Mouse (Mus musculus) intestine, embryonic 14.5 days (tissue): Measurements from ENCODE around the gene Akap5. TPM values are rescaled to one million over a fixed set of nuclear protein-coding genes. Genes with fewer than 3 reads are reported as not detected.

Experiments
- ATAC-seq: fragments of 200-750 bp; cut with Nextera tagmentation; replicated peaks from 2 replicates; pipeline ENCODE4 v1.8.0; 2017; ENCODE audit warnings: low read depth, moderate number of reproducible peaks, moderate TSS enrichment, moderate library complexity; ENCODE audit not compliant: low FRiP score, low TSS enrichment
- DNase-seq: peaks from one replicate; pipeline ENCODE4 v3.0.0-alpha.2; 2018; ENCODE audit warnings: low spot score
- H3K27ac ChIP-seq: fragments of 300-500 bp; sonication (generic); 2 replicates; pipeline ENCODE4 v1.5.1; 2014; ENCODE audit warnings: low read depth, mild to moderate bottlenecking, control low read depth
- H3K27me3 ChIP-seq: fragments of 300-500 bp; sonication (generic); replicated peaks from 2 replicates; pipeline ENCODE4 v1.6.1; 2014; ENCODE audit warnings: low read length, control low read depth; ENCODE audit not compliant: control insufficient read depth, insufficient read depth
- H3K36me3 ChIP-seq: fragments of 300-500 bp; sonication (generic); 2 replicates; pipeline ENCODE4 v1.6.1; 2014; ENCODE audit warnings: low read length, control low read depth; ENCODE audit not compliant: control insufficient read depth, insufficient read depth
- H3K4me1 ChIP-seq: fragments of 300-500 bp; sonication (generic); replicated peaks from 2 replicates; pipeline ENCODE4 v1.6.1; 2014; ENCODE audit warnings: low read length, control low read depth, mixed read lengths; ENCODE audit not compliant: control insufficient read depth, insufficient read depth
- H3K4me2 ChIP-seq: fragments of 300-500 bp; sonication (generic); 2 replicates; pipeline ENCODE4 v1.6.1; 2014; ENCODE audit warnings: low read length
- H3K4me3 ChIP-seq: fragments of 300-500 bp; sonication (generic); 2 replicates; pipeline ENCODE4 v1.5.1; 2014; ENCODE audit warnings: low read depth, low read length, control low read depth, mixed read lengths
- H3K9ac ChIP-seq: fragments of 300-500 bp; sonication (generic); 2 replicates; pipeline ENCODE4 v1.6.1; 2014; ENCODE audit warnings: mild to moderate bottlenecking, low read length
- H3K9me3 ChIP-seq: fragments of 300-500 bp; sonication (generic); 2 replicates; pipeline ENCODE4 v1.6.1; 2016; ENCODE audit warnings: low read length, control low read depth; ENCODE audit not compliant: control insufficient read depth
- WGBS: fragments of 180-500 bp; shearing (Covaris S2); extraction: QIAGEN DNeasy Blood & Tissue Kit; methylation state at CpG from one replicate; pipeline ENCODE4 v1.1.7; 2014; 5-methylcytosine and 5-hydroxymethylcytosine counted together
- polyA plus RNA-seq: library from polyadenylated mRNA; unstranded; fragments of >200 nt; fragmentation: Nextera tagmentation; extraction: Ambion mirVana; gene quantifications from 2 replicates; pipeline ENCODE4 v1.2.1, GENCODE M21; 2014

Akap5 gene
- polyA plus RNA-seq, 1 experiment from 2014 or later: 4.2 TPM

- WGBS: 18% methylated on average over 9 of the region's 9 CpGs
- H3K4me1 ChIP-seq: peaks cover 3% of the 10 kb centered on the region; the same call in 1 of the 2 replicates
- no peak overlapping the region for H3K4me3 ChIP-seq
- no peak for ATAC-seq
- peaks cover 48% of the 10 kb centered on the region for H3K36me3 ChIP-seq
- H3K9ac ChIP-seq: no peak overlapping the region
- no peaks in the 10 kb centered on the region for H3K27me3 ChIP-seq
- H3K27ac ChIP-seq: peak overlapping the region; percentile 24
- no peaks in the 10 kb centered on the region for H3K9me3 ChIP-seq
- no peak for DNase-seq
- H3K4me2 ChIP-seq: no peak overlapping the region
Measured at GRCm38 (mm10) chr12:76318282-76319212, 6.1 kb upstream of the Akap5 start.

DNA sequence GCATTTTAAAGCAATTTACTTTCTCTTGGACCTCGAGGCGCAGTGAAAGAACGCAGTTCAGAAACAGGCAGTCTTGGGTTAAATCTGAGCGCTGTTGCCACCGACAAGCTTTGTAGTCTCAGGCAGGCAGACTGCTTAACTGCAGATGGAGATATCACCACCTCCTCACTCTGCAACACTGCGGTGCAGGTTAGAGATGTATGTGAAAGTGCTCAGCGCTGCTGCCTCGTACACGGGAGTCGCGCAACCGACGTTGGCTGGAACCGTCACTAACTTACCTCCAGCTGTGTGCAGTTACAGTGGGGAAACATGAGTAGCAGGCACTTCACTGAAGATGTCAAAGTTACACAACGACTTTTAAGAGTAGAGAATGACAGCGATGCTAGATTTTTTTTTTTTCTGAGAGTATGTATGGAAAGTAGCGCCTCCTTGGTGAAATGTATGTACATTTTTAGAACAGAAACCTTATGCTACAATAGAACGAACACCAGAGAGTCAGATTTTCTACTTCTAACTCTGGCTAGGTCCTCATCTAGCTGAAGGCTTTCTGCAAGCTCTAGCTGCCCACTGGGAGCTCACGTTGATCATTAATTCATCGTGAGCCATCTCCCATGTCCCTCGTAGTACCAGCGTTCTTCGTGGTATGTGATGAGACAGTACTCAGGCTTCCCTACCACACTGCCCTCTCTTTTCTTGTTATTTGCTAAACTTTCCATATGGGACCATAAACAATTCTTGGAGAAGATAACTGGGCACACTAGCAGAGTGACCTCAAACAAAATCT, 1.9 kb downstream of the Akap5 start:
- Histone ChIP-seq H3K4me1 (no peaks in the 10 kb centered on the region; the same call in 1 of the 2 replicates), H3K9ac (no peak overlapping the region), H3K4me2 (no peak overlapping the region), H3K27ac (no peak overlapping the region), H3K4me3 (no peak overlapping the region), H3K36me3 (no peaks in the 10 kb centered on the region), H3K27me3 (no peaks in the 10 kb centered on the region), H3K9me3 (no peaks in the 10 kb centered on the region)
- WGBS: 92% methylated on average over 23 of the region's 23 CpGs
- no peak for ATAC-seq
- no peak for DNase-seq

GRCm38 (mm10) chr12:76328567-76329354, 4.1 kb downstream of the Akap5 start:
- Histone ChIP-seq H3K27me3 (no peaks in the 10 kb centered on the region), H3K9ac (no peak overlapping the region), H3K4me1 (no peaks in the 10 kb centered on the region; the same call in 1 of the 2 replicates), H3K27ac (no peak overlapping the region), H3K9me3 (no peaks in the 10 kb centered on the region), H3K4me2 (no peak overlapping the region), H3K4me3 (no peak overlapping the region), H3K36me3 (no peaks in the 10 kb centered on the region)
- DNase-seq: no peak
- 88% methylated on average over 6 of the region's 6 CpGs for WGBS
- ATAC-seq: no peak

DNA sequence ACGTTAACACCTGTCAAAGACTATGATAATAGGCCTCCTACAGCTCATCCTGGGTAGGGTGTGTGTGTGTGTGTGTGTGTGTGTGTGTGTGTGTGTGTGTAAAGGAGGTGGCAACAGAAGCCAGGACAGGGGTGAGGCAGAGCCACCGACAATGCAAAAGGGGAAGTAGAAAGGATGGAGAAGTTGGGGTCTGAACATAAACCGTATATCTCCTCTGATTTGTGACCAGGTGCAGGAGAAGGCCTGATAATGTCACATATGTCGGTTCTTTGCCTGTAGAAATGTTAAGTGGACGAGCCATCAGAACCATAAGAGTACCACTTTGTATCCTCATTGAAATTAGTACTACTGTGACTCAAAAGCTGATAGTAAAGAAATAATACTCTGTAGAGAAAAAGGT, 9.0 kb downstream of the Akap5 start:
- 88% methylated on average over 5 of the region's 5 CpGs for WGBS
- no peak for ATAC-seq
- H3K9ac ChIP-seq: no peak overlapping the region
- DNase-seq: no peak
- H3K36me3 ChIP-seq: no peaks in the 10 kb centered on the region
- H3K4me3 ChIP-seq: no peak overlapping the region
- H3K4me1 ChIP-seq: no peaks in the 10 kb centered on the region
- H3K4me2 ChIP-seq: no peak overlapping the region
- no peaks in the 10 kb centered on the region for H3K9me3 ChIP-seq
- H3K27ac ChIP-seq: no peak overlapping the region
- no peaks in the 10 kb centered on the region for H3K27me3 ChIP-seq

GRCm38 (mm10) chr12:76335641-76336040, 10.9 kb downstream of the Akap5 start:
- H3K9ac ChIP-seq: no peak overlapping the region
- H3K36me3 ChIP-seq: no peaks in the 10 kb centered on the region
- no peak overlapping the region for H3K4me3 ChIP-seq
- 80% methylated on average over 5 of the region's 5 CpGs for WGBS
- no peak overlapping the region for H3K4me2 ChIP-seq
- DNase-seq: no peak
- no peaks in the 10 kb centered on the region for H3K27me3 ChIP-seq
- H3K27ac ChIP-seq: no peak overlapping the region
- no peaks in the 10 kb centered on the region for H3K4me1 ChIP-seq
- no peaks in the 10 kb centered on the region for H3K9me3 ChIP-seq
- no peak for ATAC-seq

DNA sequence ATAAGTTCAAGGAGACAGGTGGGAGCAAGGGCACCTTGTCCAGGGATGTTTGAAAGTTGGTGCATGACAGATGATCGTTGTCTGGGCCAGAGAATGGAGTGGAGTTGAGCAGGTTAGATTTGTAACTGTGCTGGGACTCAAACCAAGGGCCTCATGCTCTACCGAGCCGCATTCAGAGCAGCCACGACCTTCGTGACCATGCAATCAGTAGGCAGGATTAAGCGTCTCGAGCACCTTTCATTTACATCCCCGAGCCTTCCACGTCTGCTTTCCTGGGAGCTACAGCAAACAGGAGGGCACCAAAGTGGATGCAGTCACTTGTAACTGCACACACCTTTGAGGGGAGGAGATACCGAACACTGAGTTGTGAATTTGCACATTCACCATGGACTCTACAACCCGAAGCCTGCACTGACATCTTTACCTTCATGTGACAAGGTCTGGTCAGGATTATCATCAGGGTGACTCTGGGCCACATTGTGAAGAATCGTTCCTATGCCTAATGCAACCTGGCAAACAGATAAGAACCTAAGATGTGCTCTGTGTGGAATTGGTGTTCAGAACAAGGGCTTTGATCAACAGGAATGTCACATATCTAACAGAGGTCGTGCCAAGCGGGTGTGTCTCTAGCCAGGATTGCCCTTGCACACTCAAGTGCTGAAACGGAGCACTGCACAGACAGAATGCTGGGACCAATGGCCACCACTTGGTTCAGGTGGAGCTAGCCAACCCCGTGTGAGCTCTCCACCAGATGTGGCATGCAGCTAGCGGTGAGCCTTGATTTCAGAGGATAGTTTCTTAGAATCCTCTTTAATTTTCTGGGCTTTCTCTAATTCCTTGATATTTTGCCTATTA, 11.6 kb downstream of the Akap5 start:
- Histone ChIP-seq H3K27ac (no peak overlapping the region), H3K36me3 (no peaks in the 10 kb centered on the region), H3K4me1 (no peaks in the 10 kb centered on the region), H3K9ac (no peak overlapping the region), H3K9me3 (no peaks in the 10 kb centered on the region), H3K4me2 (no peak overlapping the region), H3K27me3 (no peaks in the 10 kb centered on the region), H3K4me3 (no peak overlapping the region)
- ATAC-seq (no peak), DNase-seq (no peak)
- 76% methylated on average over 17 of the region's 17 CpGs for WGBS

GRCm38 (mm10) chr12:76341080-76341479, 16.4 kb downstream of the Akap5 start:
- WGBS: 7% methylated on average over 4 of the region's 4 CpGs
- no peak overlapping the region for H3K4me3 ChIP-seq
- no peak overlapping the region for H3K9ac ChIP-seq
- no peaks in the 10 kb centered on the region for H3K9me3 ChIP-seq
- no peak overlapping the region for H3K27ac ChIP-seq
- H3K4me1 ChIP-seq: no peaks in the 10 kb centered on the region
- no peak for ATAC-seq
- H3K27me3 ChIP-seq: no peaks in the 10 kb centered on the region
- H3K4me2 ChIP-seq: no peak overlapping the region
- H3K36me3 ChIP-seq: 0 out of 2 replicates have a peak, but pooled peaks cover 3% of the 10 kb centered on the region
- DNase-seq: no peak
